ENCODE assay signal across 8 mouse cellular contexts in genomic region chr5:137076191-137076930, GRCm38 (mm10). TPM values are rescaled to one million over a fixed set of nuclear protein-coding genes. Genes with fewer than 3 reads are reported as not detected.
DNase-seq lines count a peak whose midpoint lies in the region; ATAC-seq and TF ChIP-seq lines count a peak whose summit lies in the region.

No protein-coding gene starts in this region.

- H3K9ac ChIP-seq in neural tube, embryonic 15.5 days (replicated peaks), result no peak overlapping the region

- no peaks in the 10 kb centered on the region for H3K36me3 ChIP-seq in macrophage (ENCODE audit: inconsistent target)
- no peaks in the 10 kb centered on the region for H3K36me3 ChIP-seq in neural tube, embryonic 15.5 days

- H3K9me3 ChIP-seq in neural tube, embryonic 15.5 days (replicated peaks), result no peaks in the 10 kb centered on the region

- ATAC-seq in neural tube, embryonic 15.5 days (ENCODE audit: low FRiP score), result no peak

- no peak overlapping the region for H3K4me3 ChIP-seq in embryonic fibroblast, embryonic 13.5 days (ENCODE audit: insufficient read depth, low read length)
- H3K4me3 ChIP-seq in macrophage (ENCODE audit: inconsistent target), result no peak overlapping the region
- H3K4me3 ChIP-seq in neural tube, embryonic 15.5 days (replicated peaks), result no peak overlapping the region

- no peak for TF ChIP-seq POLR2A in embryonic fibroblast, embryonic 13.5 days (IDR thresholded peaks at IDR 0.05; ENCODE audit: low read depth, low read length)

- no peak overlapping the region for H3K4me2 ChIP-seq in neural tube, embryonic 15.5 days

- H3K4me1 ChIP-seq in embryonic fibroblast, embryonic 13.5 days (ENCODE audit: control insufficient read depth, insufficient read depth, low read length), result peaks cover 30% of the 10 kb centered on the region
- H3K4me1 ChIP-seq in neural tube, embryonic 15.5 days, result peaks cover 14% of the 10 kb centered on the region

- H3K79me2 ChIP-seq in macrophage (ENCODE audit: inconsistent target), result no peaks in the 10 kb centered on the region

- 36% methylated on average over 10 of the region's 12 CpGs for WGBS in macrophage (ENCODE audit: missing documents)
- WGBS in neural tube, embryonic 15.5 days, result 64% methylated on average over 11 of the region's 12 CpGs

- no peaks in the 10 kb centered on the region for H3K27me3 ChIP-seq in neural tube, embryonic 15.5 days (replicated peaks)

- H3K27ac ChIP-seq in embryonic fibroblast, embryonic 13.5 days (ENCODE audit: insufficient read depth, low read length), result peak overlapping the region; percentile 99
- 0 out of 2 replicates have a peak overlapping the region, but pooled peaks have one; percentile 8 for H3K27ac ChIP-seq in macrophage
- no peak overlapping the region for H3K27ac ChIP-seq in neural tube, embryonic 15.5 days (replicated peaks)

- DNase-seq in 3134 (ENCODE audit: extremely low read depth, insufficient read length, low spot score), result peak; percentile 45
- peak; percentile 80 for DNase-seq in A20 (ENCODE audit: low read depth, low spot score)
- peak; percentile 14 for DNase-seq in kidney, adult 18-20 months
- no peak for DNase-seq in right cerebral cortex, postnatal 4 days
- DNase-seq in ovary, postnatal 10 days (ENCODE audit: low spot score), result no peak

- TF ChIP-seq CTCF in embryonic fibroblast, embryonic 13.5 days (IDR thresholded peaks at IDR 0.05; ENCODE audit: borderline replicate concordance, insufficient read depth, low read length), result no peak

RNA-seq across cellular contexts. Expression of gene Serpine1, which starts 4.3 kb away (rescaled TPM):
- polyA plus RNA-seq in embryonic fibroblast, embryonic 13.5 days (2011; ENCODE audit: insufficient read length, low read depth, missing spikeins), result 646 and 1,921 TPM in 2 replicates
- 100 to 1,000 TPM in 3 of 26 experiments, 10 to 100 TPM in 9, 1 to 10 TPM in 8, under 1 TPM in 5, not detected in 1; 0.42 to 145 (median 9.2) TPM for total RNA-seq in macrophage (2018; cell fraction: chromatin; rRNA removed)
- 100 to 1,000 TPM in 1 of 26 experiments, 10 to 100 TPM in 6, 1 to 10 TPM in 8, under 1 TPM in 11; 0.29 to 121 (median 1.2) TPM for total RNA-seq in macrophage (2018; cell fraction: cytosol; rRNA removed)
- 100 to 1,000 TPM in 3 of 26 experiments, 10 to 100 TPM in 12, 1 to 10 TPM in 8, under 1 TPM in 3; 0.55 to 161 (median 14.6) TPM for total RNA-seq in macrophage (2018; cell fraction: nucleus; rRNA removed)
- polyA plus RNA-seq in macrophage (2018), result 0.69 to 5.1 TPM (median 0.75 TPM) in 3 replicates
- 0.23 and 0.26 TPM in 2 replicates for polyA plus RNA-seq in neural tube, embryonic 15.5 days (2015; fragmentation: Nextera tagmentation; extraction: Ambion mirVana)

RNA-seq across cellular contexts. Expression of gene Ap1s1, which starts 30.4 kb away (rescaled TPM):
- 149 and 166 TPM in 2 replicates for polyA plus RNA-seq in embryonic fibroblast, embryonic 13.5 days (2011; ENCODE audit: insufficient read length, low read depth, missing spikeins)
- 10 to 100 TPM in 23 of 26 experiments, 1 to 10 TPM in 3; 6.2 to 49.3 (median 23.6) TPM for total RNA-seq in macrophage (2018; cell fraction: chromatin; rRNA removed)
- total RNA-seq in macrophage (2018; cell fraction: cytosol; rRNA removed), result 100 to 1,000 TPM in 6 of 26 experiments, 10 to 100 TPM in 20; 72.4 to 109 (median 91.0) TPM
- 10 to 100 TPM; 14.8 to 81.5 (median 43.1) TPM for total RNA-seq in macrophage (2018; cell fraction: nucleus; rRNA removed)
- 120 to 219 TPM (median 131 TPM) in 3 replicates for polyA plus RNA-seq in macrophage (2018)
- polyA plus RNA-seq in neural tube, embryonic 15.5 days (2015; fragmentation: Nextera tagmentation; extraction: Ambion mirVana), result 209 and 222 TPM in 2 replicates

RNA-seq across cellular contexts. Expression of gene Trim56, which starts 39.6 kb away (rescaled TPM):
- 20.2 and 23.4 TPM in 2 replicates for polyA plus RNA-seq in embryonic fibroblast, embryonic 13.5 days (2011; ENCODE audit: insufficient read length, low read depth, missing spikeins)
- 100 to 1,000 TPM in 8 of 26 experiments, 10 to 100 TPM in 18; 32.4 to 158 (median 81.4) TPM for total RNA-seq in macrophage (2018; cell fraction: chromatin; rRNA removed)
- total RNA-seq in macrophage (2018; cell fraction: cytosol; rRNA removed), result 10 to 100 TPM; 14.6 to 29.0 (median 20.0) TPM
- 100 to 1,000 TPM in 3 of 26 experiments, 10 to 100 TPM in 23; 38.7 to 128 (median 70.5) TPM for total RNA-seq in macrophage (2018; cell fraction: nucleus; rRNA removed)
- 12.2 to 19.7 TPM (median 16.6 TPM) in 3 replicates for polyA plus RNA-seq in macrophage (2018)
- 2.4 and 5.4 TPM in 2 replicates for polyA plus RNA-seq in neural tube, embryonic 15.5 days (2015; fragmentation: Nextera tagmentation; extraction: Ambion mirVana)

RNA-seq across cellular contexts. Expression of gene Vgf, which starts 50.2 kb away (rescaled TPM):
- 2.1 and 3.8 TPM in 2 replicates for polyA plus RNA-seq in embryonic fibroblast, embryonic 13.5 days (2011; ENCODE audit: insufficient read length, low read depth, missing spikeins)
- total RNA-seq in macrophage (2018; cell fraction: chromatin; rRNA removed), result under 1 TPM in 2 of 26 experiments, not detected in 24; 0.21 to 0.38 TPM
- total RNA-seq in macrophage (2018; cell fraction: cytosol; rRNA removed), result under 1 TPM in 14 of 26 experiments, not detected in 12; 0.05 to 0.44 (median 0.15) TPM
- under 1 TPM in 10 of 26 experiments, not detected in 16; 0.32 to 0.77 (median 0.43) TPM for total RNA-seq in macrophage (2018; cell fraction: nucleus; rRNA removed)
- polyA plus RNA-seq in macrophage (2018), result not detected in 3 replicates
- 12.3 and 14.0 TPM in 2 replicates for polyA plus RNA-seq in neural tube, embryonic 15.5 days (2015; fragmentation: Nextera tagmentation; extraction: Ambion mirVana)

Comparison
In these comparisons a context has a peak if more than half of its experiments do, and no peak if none do; other contexts are left out.
1. DNase-seq: peak in 3134 (single experiment), A20 (single experiment) and kidney, adult 18-20 months (single experiment); none in right cerebral cortex, postnatal 4 days (single experiment) and ovary, postnatal 10 days (single experiment).
2. RNA of gene Serpine1, which starts 4.3 kb away (polyA plus RNA-seq): 646 to 1,921 TPM in embryonic fibroblast, embryonic 13.5 days; 0.69 to 5.1 TPM in macrophage and 0.23 to 0.26 TPM in neural tube, embryonic 15.5 days; every median in the first group is over 100 times any median in the second.